In genomic region chr2:136744683-136745326, GRCm38 (mm10) we compare ENCODE assay signal across 12 mouse cellular contexts. TPM values are rescaled to one million over a fixed set of nuclear protein-coding genes. Genes with fewer than 3 reads are reported as not detected.
DNase-seq lines count a peak whose midpoint lies in the region; ATAC-seq and TF ChIP-seq lines count a peak whose summit lies in the region.
"Had no signal": no experiment of that assay in that cellular context is flagged by ENCODE, and none has a peak within 500 bp of the region (broad histone marks: within the 10 kb centered on the region; RNA-seq: fewer than 3 reads in every experiment).

No protein-coding gene starts in this region.

- peak overlapping the region; percentile 6; the same call in 1 of the 2 replicates for H3K9ac ChIP-seq in forebrain, postnatal 0 days
- no peak overlapping the region for H3K9ac ChIP-seq in midbrain, embryonic 12.5 days (replicated peaks)
- H3K9ac ChIP-seq: stomach, embryonic 15.5 days had no signal

- H3K9me3 ChIP-seq in forebrain, postnatal 0 days (ENCODE audit: low read length): no peaks in the 10 kb centered on the region
- H3K9me3 ChIP-seq in midbrain, embryonic 12.5 days: 0 out of 2 replicates have a peak, but pooled peaks cover 3% of the 10 kb centered on the region
- H3K9me3 ChIP-seq: stomach, embryonic 15.5 days had no signal

- H3K4me1 ChIP-seq in cerebellum, adult 2 months (ENCODE audit: control insufficient read depth, insufficient read depth, low read length): peaks cover 34% of the 10 kb centered on the region
- H3K4me1 ChIP-seq in forebrain, postnatal 0 days (ENCODE audit: insufficient read depth): no peaks in the 10 kb centered on the region
- peaks cover 10% of the 10 kb centered on the region; the same call in 1 of the 2 replicates for H3K4me1 ChIP-seq in midbrain, embryonic 12.5 days
- H3K4me1 ChIP-seq: stomach, embryonic 15.5 days had no signal

- H3K27me3 ChIP-seq in cerebellum, adult 2 months (ENCODE audit: control insufficient read depth, insufficient read depth, low read length): no peaks in the 10 kb centered on the region
- no peaks in the 10 kb centered on the region for H3K27me3 ChIP-seq in forebrain, postnatal 0 days (ENCODE audit: insufficient read depth, low read length)
- H3K27me3 ChIP-seq in midbrain, embryonic 12.5 days: no peaks in the 10 kb centered on the region
- H3K27me3 ChIP-seq: CH12.LX; stomach, embryonic 15.5 days had no signal

- no peak overlapping the region for H3K4me2 ChIP-seq in forebrain, postnatal 0 days (ENCODE audit: low read depth)
- no peak overlapping the region for H3K4me2 ChIP-seq in midbrain, embryonic 12.5 days (replicated peaks)
- H3K4me2 ChIP-seq: stomach, embryonic 15.5 days had no signal

- peak overlapping the region; percentile 37; the same call in 1 of the 2 replicates for H3K27ac ChIP-seq in cerebellum, adult 2 months (ENCODE audit: insufficient read depth, low read length)
- H3K27ac ChIP-seq in forebrain, postnatal 0 days (ENCODE audit: low read depth, low read length): 0 out of 2 replicates have a peak overlapping the region, but pooled peaks have one; percentile 30
- H3K27ac ChIP-seq in midbrain, embryonic 12.5 days (replicated peaks): 0 out of 2 replicates have a peak overlapping the region, but pooled peaks have one; percentile 49
- H3K27ac ChIP-seq: stomach, embryonic 15.5 days had no signal

- H3K36me3 ChIP-seq in forebrain, postnatal 0 days (ENCODE audit: insufficient read depth): no peaks in the 10 kb centered on the region
- H3K36me3 ChIP-seq in midbrain, embryonic 12.5 days: no peaks in the 10 kb centered on the region
- H3K36me3 ChIP-seq: stomach, embryonic 15.5 days had no signal

- whole genome bisulfite sequencing in cerebellum, adult 2 months: 37% methylated on average over 2 of the region's 2 CpGs
- WGBS in forebrain, postnatal 0 days: 52% methylated on average over 2 of the region's 2 CpGs
- WGBS in midbrain, embryonic 12.5 days: 75% methylated on average over 2 of the region's 2 CpGs

- H3K4me3 ChIP-seq in cerebellum, adult 2 months (replicated peaks; ENCODE audit: insufficient read depth, low read depth, low read length): no peak overlapping the region
- H3K4me3 ChIP-seq in forebrain, postnatal 0 days (ENCODE audit: low read depth, low read length): no peak overlapping the region
- no peak overlapping the region for H3K4me3 ChIP-seq in midbrain, embryonic 12.5 days
- H3K4me3 ChIP-seq: stomach, embryonic 15.5 days had no signal

- intact Hi-C loops in left cerebral cortex, postnatal 36 days (cut with DNase I): no loop called here

- TF ChIP-seq POLR2A in cerebellum, adult 2 months (IDR thresholded peaks at IDR 0.05; ENCODE audit: borderline replicate concordance, insufficient read depth, low read length): no peak

- DNase-seq in Muller cell, postnatal 12 days (ENCODE audit: inconsistent ontology term): peak; percentile 22
- DNase-seq in cerebellum, adult 2 months: peak in 1 of 2 experiments; percentile 80
- peak; percentile 45 for DNase-seq in forebrain, postnatal 0 days
- DNase-seq in right cerebral cortex, adult 18-20 months: no peak
- no peak for DNase-seq in right cerebral cortex, postnatal 36 days (ENCODE audit: low spot score in 2 of 2)
- DNase-seq in liver: no peak
- DNase-seq in left cerebral cortex, postnatal 36 days (ENCODE audit: low spot score in 2 of 2): no peak
- DNase-seq: kidney, postnatal 14 days had no signal

- ATAC-seq in forebrain, postnatal 0 days: peak; percentile 78
- peak; percentile 86 for ATAC-seq in midbrain, embryonic 12.5 days (ENCODE audit: low FRiP score, low read depth)

- TF ChIP-seq CTCF in cerebellum, adult 2 months (IDR thresholded peaks at IDR 0.05; ENCODE audit: borderline replicate concordance, insufficient read depth, low read depth, low read length): no peak
- no peak for TF ChIP-seq CTCF in forebrain, postnatal 0 days (IDR thresholded peaks at IDR 0.05; ENCODE audit: low read depth)

RNA-seq across cellular contexts. Expression of gene Snap25, which starts 31.6 kb away (rescaled TPM):
- 2,833 and 3,013 TPM in 2 replicates for polyA plus RNA-seq in cerebellum, adult 2 months (2012; rRNA removed)
- total RNA-seq in forebrain, postnatal 0 days (2014; rRNA removed): 244 and 245 TPM in 2 replicates
- polyA plus RNA-seq in forebrain, postnatal 0 days (2015; fragmentation: Nextera tagmentation; extraction: Ambion mirVana): 171 and 278 TPM in 2 replicates
- polyA plus RNA-seq in midbrain, embryonic 12.5 days (2016; fragmentation: Nextera tagmentation; extraction: Ambion mirVana): 37.0 and 47.6 TPM in 2 replicates
- 1,000 to 10,000 TPM; 2,771 to 2,937 TPM for total RNA-seq in left cerebral cortex, postnatal 36 days (2021)
- total RNA-seq: CH12.LX had no signal
- polyA plus RNA-seq: liver, adult 2 months had no signal

Comparison
In these comparisons a context has a peak if more than half of its experiments do, and no peak if none do; other contexts are left out.
1. DNase-seq: peak in Muller cell, postnatal 12 days (single experiment) and forebrain, postnatal 0 days (single experiment); none in right cerebral cortex, adult 18-20 months (single experiment), right cerebral cortex, postnatal 36 days (0 of 2), liver (single experiment) and left cerebral cortex, postnatal 36 days (0 of 2).
2. RNA of gene Snap25, which starts 31.6 kb away (polyA plus RNA-seq): 2,833 to 3,013 TPM in cerebellum, adult 2 months; 171 to 278 TPM in forebrain, postnatal 0 days and 37.0 to 47.6 TPM in midbrain, embryonic 12.5 days; every median in the first group is over 10 times any median in the second.
3. Peak in every context shown above with its lines, with median percentiles within 50 percentile points of each other: H3K27ac ChIP-seq.